Mouse (Mus musculus): Measurements from ENCODE around the gene Crtc1. TPM values are rescaled to one million over a fixed set of nuclear protein-coding genes. Genes with fewer than 3 reads are reported as not detected.
A peak's percentile ranks its signal among the peaks of the same experiment; 100 is the strongest.

Crtc1 gene
- polyA plus RNA-seq, 1 experiment: 7.6 TPM

DNA sequence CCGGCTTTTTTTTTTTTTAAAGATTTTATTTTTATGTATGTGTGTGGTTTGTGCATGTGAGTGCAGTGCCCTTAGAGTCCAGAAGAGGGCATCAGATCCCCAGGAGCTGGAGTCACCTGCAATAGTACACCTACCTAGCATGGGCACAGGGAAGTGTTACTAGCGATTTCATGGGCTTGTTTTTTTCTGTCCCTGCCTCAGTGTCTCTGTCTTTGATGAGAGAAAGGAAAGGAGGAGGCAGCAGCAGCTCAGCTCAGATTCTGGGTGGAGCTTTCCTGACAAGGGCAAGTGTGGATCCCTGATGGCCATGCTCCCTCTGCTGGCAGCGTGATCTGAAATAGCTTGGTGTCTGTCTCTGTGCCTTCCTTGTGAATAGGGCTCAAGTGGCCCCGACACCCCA is 78.6 kb downstream of the Crtc1 start:
- DNase-seq (ENCODE audit: low read depth, low spot score): no peak
- 59% methylated on average over 4 of the region's 4 CpGs for WGBS

DNA sequence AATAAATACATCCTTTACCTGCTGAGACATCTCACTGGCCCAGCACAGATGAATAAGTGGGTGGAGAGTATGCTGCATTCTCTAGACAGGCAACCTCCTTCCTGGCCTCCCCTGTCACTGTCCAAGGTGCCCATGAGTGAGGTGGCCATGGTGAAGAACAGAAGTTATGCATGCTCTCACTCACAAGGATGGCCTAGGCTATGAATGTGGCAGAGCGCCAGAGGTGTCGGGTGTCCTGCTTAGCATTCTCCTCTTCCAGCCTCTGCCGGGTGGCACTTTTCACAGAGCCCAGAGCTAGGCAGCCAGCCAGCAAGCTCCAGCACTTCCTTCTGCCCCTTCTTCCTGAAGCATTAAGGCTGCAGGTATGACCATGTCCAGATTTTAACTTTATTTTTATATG is 80.0 kb downstream of the Crtc1 start:
- DNase-seq (ENCODE audit: low read depth, low spot score): no peak
- WGBS: 19% methylated on average over 3 of the region's 3 CpGs

DNA sequence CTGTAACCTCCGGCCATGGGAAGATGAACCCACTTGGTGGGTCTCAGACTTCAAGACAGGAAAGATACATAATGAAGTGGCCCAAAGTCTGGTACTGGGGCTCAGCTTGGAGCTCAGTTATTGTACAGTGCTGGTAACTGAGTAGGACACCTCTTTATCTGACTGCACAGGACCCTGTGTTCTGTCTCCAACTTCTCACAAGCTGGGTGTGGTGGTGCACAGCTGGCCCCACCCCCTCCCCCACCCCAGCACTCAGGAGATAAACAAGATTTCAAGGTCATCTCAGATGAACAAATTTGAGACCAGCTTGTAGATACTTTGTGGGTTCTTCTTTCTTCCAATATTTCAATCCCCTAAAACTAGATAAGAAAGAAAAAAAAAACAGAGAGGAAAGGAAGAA is 83.3 kb downstream of the Crtc1 start:
- WGBS: 76% methylated on average over 1 of the region's 1 CpGs

DNA sequence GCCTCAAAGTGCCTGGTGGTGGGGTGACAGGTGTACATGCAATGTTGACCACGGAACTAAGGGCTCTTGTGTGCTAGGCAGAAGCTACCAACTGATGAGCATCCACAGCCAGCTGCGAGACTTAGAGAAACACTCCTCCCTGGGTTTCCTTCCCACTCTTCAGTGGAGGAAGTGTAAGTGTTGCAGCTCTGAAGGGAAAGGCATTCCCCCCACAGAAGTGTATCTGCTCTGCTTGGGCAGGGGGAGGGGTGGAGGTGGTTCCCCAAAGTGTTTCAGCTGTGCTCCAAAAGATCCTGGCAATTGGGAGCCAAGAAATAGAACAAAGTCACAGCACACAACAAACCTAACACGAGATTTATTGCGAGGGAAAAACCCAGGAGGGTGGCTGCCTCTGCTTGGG is 85.4 kb downstream of the Crtc1 start:
- no peak for DNase-seq (ENCODE audit: low read depth, low spot score)
- WGBS: 14% methylated on average over 4 of the region's 4 CpGs

More for the DNA sequence above, 83.3 kb downstream of the Crtc1 start:
- no peak for DNase-seq (ENCODE audit: low read depth, low spot score)

- under 1% methylated on average over 67 of the region's 69 CpGs for WGBS
- peak; percentile 96 for DNase-seq (ENCODE audit: low read depth, low spot score)
Observed at GRCm38 (mm10) chr8:70353194-70353817, 86.1 kb downstream of the Crtc1 start, which contains the start of gene Upf1. Gene Upf1, minus strand, starts transcription at chr8:70353278.

- WGBS: under 1% methylated on average over 64 of the region's 64 CpGs
- no peak for DNase-seq (ENCODE audit: low read depth, low spot score)
Observed at GRCm38 (mm10) chr8:70352657-70353151, 86.7 kb downstream of the Crtc1 start.

GRCm38 (mm10) chr8:70352000-70352384 is 87.4 kb downstream of the Crtc1 start:
- no peak for DNase-seq (ENCODE audit: low read depth, low spot score)
- 11% methylated on average over 3 of the region's 3 CpGs for WGBS

DNA sequence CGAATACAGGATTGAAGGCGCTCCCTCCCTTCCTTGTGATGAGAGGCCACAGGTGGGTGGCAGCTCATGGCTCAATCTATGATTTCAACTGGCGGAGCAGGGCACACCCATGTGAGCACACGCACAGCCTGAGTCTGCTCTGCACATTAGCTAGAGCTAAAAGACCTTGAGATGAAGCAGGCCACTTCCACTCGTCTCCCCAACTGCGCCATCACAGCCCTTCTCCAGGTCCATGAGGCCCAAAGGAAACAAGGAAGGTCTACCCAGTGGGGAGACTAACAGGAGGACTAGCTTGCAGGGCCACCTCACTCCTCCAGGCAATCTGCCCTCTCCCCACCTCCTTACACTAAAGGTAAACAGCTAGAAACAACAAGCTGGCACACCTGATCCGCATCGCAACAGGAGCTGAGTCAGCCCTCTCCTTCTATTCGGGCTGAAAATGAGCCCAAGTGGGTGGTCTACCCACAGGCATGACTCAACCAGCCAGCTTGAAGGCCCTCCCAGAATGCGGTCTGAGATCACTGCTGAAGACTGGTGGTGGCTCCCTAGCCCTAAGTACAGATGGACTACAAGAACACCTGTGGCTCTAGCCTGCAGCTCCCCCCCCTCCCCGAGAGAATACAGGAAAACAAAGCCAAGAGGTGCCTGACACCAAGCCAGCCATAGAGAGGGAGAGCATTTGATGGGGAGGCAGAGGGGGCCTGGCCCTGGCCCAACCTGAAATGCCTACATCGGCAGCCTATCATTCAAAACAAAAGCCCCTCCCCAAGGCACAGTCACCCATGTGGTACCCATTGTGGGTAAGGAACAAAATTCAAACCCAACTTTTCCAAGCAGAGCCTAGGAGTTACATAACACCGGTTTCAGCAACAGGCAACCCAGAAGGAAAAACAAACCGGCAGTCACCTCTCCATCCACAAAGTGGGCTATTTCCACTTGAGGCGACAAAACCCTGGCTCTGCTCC is 88.1 kb downstream of the Crtc1 start:
- no peak for DNase-seq (ENCODE audit: low read depth, low spot score)
- 15% methylated on average over 15 of the region's 15 CpGs for WGBS

DNA sequence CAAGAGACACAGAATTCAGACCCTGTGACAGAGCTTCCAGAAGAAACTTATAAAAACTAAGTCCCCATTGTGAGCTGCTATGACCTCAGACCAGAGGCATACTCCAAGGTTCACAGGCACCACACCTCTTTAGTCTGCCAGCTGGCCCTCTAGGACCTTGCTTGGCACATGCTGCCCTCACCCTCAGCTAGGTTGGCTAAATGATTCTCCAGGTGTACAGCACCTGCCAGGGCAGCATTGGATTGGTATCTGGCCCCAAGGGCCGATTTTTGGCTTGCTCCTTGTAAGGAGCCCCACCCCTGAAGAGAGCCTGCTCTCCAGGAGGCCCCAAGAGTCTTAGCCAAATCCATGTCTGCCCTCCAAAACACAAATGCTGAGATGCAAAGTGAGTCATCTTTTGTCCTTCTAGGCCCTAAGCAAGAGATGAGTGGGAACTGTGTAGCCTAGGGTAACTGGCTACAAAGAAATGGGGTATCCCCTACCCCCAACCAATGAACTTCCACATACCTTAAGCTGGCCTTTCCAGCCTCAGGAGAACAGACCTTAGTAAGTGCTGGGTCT is 91.4 kb downstream of the Crtc1 start:
- 15% methylated on average over 1 of the region's 1 CpGs for WGBS
- DNase-seq (ENCODE audit: low read depth, low spot score): no peak

GRCm38 (mm10) chr8:70347443-70347842 is 91.9 kb downstream of the Crtc1 start:
- WGBS: 46% methylated on average over 4 of the region's 4 CpGs
- DNase-seq (ENCODE audit: low read depth, low spot score): no peak

- no peak for DNase-seq (ENCODE audit: low read depth, low spot score)
- 70% methylated on average over 2 of the region's 2 CpGs for WGBS
Observed at GRCm38 (mm10) chr8:70344279-70344678, 95.1 kb downstream of the Crtc1 start.

GRCm38 (mm10) chr8:70343696-70344095 is 95.7 kb downstream of the Crtc1 start:
- no peak for DNase-seq (ENCODE audit: low read depth, low spot score)
- WGBS: 59% methylated on average over 6 of the region's 6 CpGs

DNA sequence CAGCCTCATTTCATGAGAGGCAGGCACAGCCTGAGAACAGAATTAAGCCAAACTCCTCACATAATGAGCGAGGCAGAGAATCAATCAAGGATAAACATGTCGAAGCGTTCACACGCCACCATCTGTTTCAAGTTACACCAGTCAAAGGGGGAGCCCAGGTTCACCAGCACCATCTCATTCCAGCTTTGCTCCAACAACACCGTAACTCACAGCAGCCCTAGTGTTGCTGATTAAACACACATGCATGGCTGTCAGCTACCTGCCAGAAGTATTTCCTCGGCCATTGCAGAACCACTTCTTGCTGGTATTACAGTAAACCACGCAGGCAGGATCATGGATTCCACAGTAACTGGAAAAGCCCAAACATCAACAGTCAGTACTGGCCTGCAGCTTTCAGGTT is 96.3 kb downstream of the Crtc1 start:
- no peak for DNase-seq (ENCODE audit: low read depth, low spot score)
- WGBS: 90% methylated on average over 7 of the region's 7 CpGs

DNA sequence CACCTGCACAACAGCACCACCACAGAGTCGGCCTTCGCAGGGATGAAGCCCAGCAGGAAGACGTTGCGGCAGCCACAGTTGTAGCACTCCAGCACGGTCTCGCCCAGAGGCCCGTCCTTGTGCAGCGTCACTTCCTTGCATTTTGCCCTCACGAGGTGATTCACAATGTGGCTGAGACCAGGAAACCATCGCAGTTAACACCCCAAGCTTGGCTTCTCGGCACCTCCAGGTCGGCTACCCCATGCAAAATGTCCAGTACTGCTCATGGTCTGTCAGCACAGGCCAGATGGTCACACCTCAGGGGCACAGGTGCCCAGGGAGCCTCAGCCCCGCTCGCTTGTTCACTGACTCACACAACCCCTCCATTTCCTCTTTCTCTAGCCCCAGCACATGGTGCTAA is 97.4 kb downstream of the Crtc1 start:
- WGBS: 88% methylated on average over 14 of the region's 14 CpGs
- no peak for DNase-seq (ENCODE audit: low read depth, low spot score)

- 90% methylated on average over 7 of the region's 7 CpGs for WGBS
- DNase-seq (ENCODE audit: low read depth, low spot score): no peak
Observed at GRCm38 (mm10) chr8:70340659-70341058, 98.7 kb downstream of the Crtc1 start.

DNA sequence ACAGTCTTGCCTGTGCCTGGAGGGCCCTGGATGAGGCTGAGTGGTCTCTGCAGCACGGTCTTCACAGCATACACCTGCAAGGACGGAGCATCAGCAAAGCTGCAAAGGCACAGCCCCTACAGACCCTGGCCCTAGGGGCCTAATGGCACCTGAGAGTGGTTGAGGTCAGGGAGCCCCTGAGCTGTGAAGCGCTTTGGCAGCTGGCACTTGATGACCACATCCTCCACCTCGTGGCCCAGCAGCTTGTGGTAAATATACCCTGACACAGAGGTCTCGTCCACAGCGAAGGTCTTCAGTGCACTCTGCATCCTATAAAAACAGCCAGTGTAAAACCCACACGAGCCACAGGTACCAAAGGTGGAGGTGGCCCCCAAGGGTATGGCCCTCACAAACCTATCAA is 100.4 kb downstream of the Crtc1 start:
- DNase-seq (ENCODE audit: low read depth, low spot score): no peak
- 88% methylated on average over 7 of the region's 7 CpGs for WGBS

DNA sequence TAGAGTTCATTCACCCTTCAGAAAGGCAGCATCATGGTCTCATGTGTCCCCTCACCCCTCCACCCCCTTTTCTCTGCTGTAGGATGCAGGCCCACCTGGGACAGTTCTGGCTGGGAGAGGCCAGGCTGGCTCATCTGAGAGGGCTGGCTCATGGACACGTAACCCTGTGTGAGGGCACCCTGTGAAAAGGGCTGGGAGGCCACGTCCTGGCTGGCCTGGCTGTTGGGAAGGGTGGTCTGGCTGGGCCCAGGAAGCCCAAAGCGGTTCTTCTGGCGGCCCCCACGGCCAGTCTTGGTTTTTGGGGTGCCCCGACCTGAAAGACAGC is 106.5 kb downstream of the Crtc1 start:
- WGBS: 95% methylated on average over 6 of the region's 6 CpGs
- no peak for DNase-seq (ENCODE audit: low read depth, low spot score)
